Mouse (Mus musculus): Measurements from ENCODE around the gene Noto. TPM values are rescaled to one million over a fixed set of nuclear protein-coding genes. Genes with fewer than 3 reads are reported as not detected.
A peak's percentile ranks its signal among the peaks of the same experiment; 100 is the strongest.

Noto gene
- not detected in 2 replicates for total RNA-seq (2017)

- no peak for ATAC-seq (ENCODE audit: extremely low read depth, insufficient number of reproducible peaks, low FRiP score, poor library complexity, severe bottlenecking)
Measured at GRCm38 (mm10) chr6:85423836-85424379, at the start of gene Noto. Noto (plus strand) TSS chr6:85423886.

GRCm38 (mm10) chr6:85373951-85374733, 49.5 kb upstream of the Noto start, which contains the start of gene Rab11fip5:
Rab11fip5 (minus strand) TSS chr6:85374634.
- no peak for ATAC-seq (ENCODE audit: extremely low read depth, insufficient number of reproducible peaks, low FRiP score, poor library complexity, severe bottlenecking)

- peak; percentile 94 for ATAC-seq (ENCODE audit: extremely low read depth, insufficient number of reproducible peaks, low FRiP score, poor library complexity, severe bottlenecking)
Measured at GRCm38 (mm10) chr6:85374734-85375114, 49.0 kb upstream of the Noto start.

GRCm38 (mm10) chr6:85377066-85377734, 46.5 kb upstream of the Noto start:
- no peak for ATAC-seq (ENCODE audit: extremely low read depth, insufficient number of reproducible peaks, low FRiP score, poor library complexity, severe bottlenecking)

- ATAC-seq (ENCODE audit: extremely low read depth, insufficient number of reproducible peaks, low FRiP score, poor library complexity, severe bottlenecking) = no peak
Measured at GRCm38 (mm10) chr6:85377876-85378275, 45.8 kb upstream of the Noto start.

GRCm38 (mm10) chr6:85378629-85379028, 45.1 kb upstream of the Noto start:
- no peak for ATAC-seq (ENCODE audit: extremely low read depth, insufficient number of reproducible peaks, low FRiP score, poor library complexity, severe bottlenecking)

GRCm38 (mm10) chr6:85380201-85380900, 43.3 kb upstream of the Noto start:
- ATAC-seq (ENCODE audit: extremely low read depth, insufficient number of reproducible peaks, low FRiP score, poor library complexity, severe bottlenecking) = peak; percentile 79

GRCm38 (mm10) chr6:85380901-85381647, 42.6 kb upstream of the Noto start:
- no peak for ATAC-seq (ENCODE audit: extremely low read depth, insufficient number of reproducible peaks, low FRiP score, poor library complexity, severe bottlenecking)

- ATAC-seq (ENCODE audit: extremely low read depth, insufficient number of reproducible peaks, low FRiP score, poor library complexity, severe bottlenecking) = no peak
Measured at GRCm38 (mm10) chr6:85381648-85382020, 42.1 kb upstream of the Noto start.

- no peak for ATAC-seq (ENCODE audit: extremely low read depth, insufficient number of reproducible peaks, low FRiP score, poor library complexity, severe bottlenecking)
Measured at GRCm38 (mm10) chr6:85382791-85383190, 40.9 kb upstream of the Noto start.

GRCm38 (mm10) chr6:85388608-85389007, 35.1 kb upstream of the Noto start:
- ATAC-seq (ENCODE audit: extremely low read depth, insufficient number of reproducible peaks, low FRiP score, poor library complexity, severe bottlenecking) = no peak

- peak; percentile 79 for ATAC-seq (ENCODE audit: extremely low read depth, insufficient number of reproducible peaks, low FRiP score, poor library complexity, severe bottlenecking)
Measured at GRCm38 (mm10) chr6:85391803-85392202, 31.9 kb upstream of the Noto start.

- no peak for ATAC-seq (ENCODE audit: extremely low read depth, insufficient number of reproducible peaks, low FRiP score, poor library complexity, severe bottlenecking)
Measured at GRCm38 (mm10) chr6:85395360-85395759, 28.3 kb upstream of the Noto start.

GRCm38 (mm10) chr6:85397165-85397564, 26.5 kb upstream of the Noto start:
- no peak for ATAC-seq (ENCODE audit: extremely low read depth, insufficient number of reproducible peaks, low FRiP score, poor library complexity, severe bottlenecking)

GRCm38 (mm10) chr6:85399715-85400114, 24.0 kb upstream of the Noto start:
- no peak for ATAC-seq (ENCODE audit: extremely low read depth, insufficient number of reproducible peaks, low FRiP score, poor library complexity, severe bottlenecking)

GRCm38 (mm10) chr6:85402613-85403012, 21.1 kb upstream of the Noto start:
- ATAC-seq (ENCODE audit: extremely low read depth, insufficient number of reproducible peaks, low FRiP score, poor library complexity, severe bottlenecking) = no peak

- no peak for ATAC-seq (ENCODE audit: extremely low read depth, insufficient number of reproducible peaks, low FRiP score, poor library complexity, severe bottlenecking)
Measured at GRCm38 (mm10) chr6:85403039-85403438, 20.6 kb upstream of the Noto start.

GRCm38 (mm10) chr6:85409003-85409402, 14.7 kb upstream of the Noto start:
- ATAC-seq (ENCODE audit: extremely low read depth, insufficient number of reproducible peaks, low FRiP score, poor library complexity, severe bottlenecking) = no peak

GRCm38 (mm10) chr6:85410771-85411273, 12.9 kb upstream of the Noto start:
- peak; percentile 33; the same call in 1 of the 2 replicates for ATAC-seq (ENCODE audit: extremely low read depth, insufficient number of reproducible peaks, low FRiP score, poor library complexity, severe bottlenecking)

Data from neutrophil, adult 5-6 weeks (primary cell).